ENCODE assay signal across 10 mouse cellular contexts in the genomic region with DNA sequence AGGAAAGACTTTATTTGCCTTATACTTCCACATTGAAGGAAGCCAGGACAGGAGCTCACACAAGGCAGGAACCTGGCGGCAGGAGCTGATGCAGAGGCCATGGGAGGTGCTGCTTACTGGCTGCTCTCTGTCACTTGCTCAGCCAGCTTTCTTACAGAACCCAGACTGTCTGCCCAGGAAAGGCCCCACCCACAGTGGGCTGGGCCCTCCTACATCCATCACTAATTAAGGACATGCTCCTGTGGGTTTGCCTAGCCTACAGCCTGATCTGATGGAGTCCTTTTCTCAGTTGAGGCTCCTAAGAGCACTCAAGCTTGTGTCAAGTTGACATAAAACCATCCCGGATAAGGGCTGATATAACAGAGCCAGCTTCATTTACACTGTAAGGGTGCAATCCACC.
DNase-seq lines count a peak whose midpoint lies in the region; ATAC-seq and TF ChIP-seq lines count a peak whose summit lies in the region.
"Had no signal": no experiment of that assay in that cellular context is flagged by ENCODE, and none has a peak within 500 bp of the region (broad histone marks: within the 10 kb centered on the region; RNA-seq: fewer than 3 reads in every experiment).

No protein-coding gene starts in this region.

- H3K36me3 ChIP-seq in heart, embryonic 11.5 days (ENCODE audit: control insufficient read depth, insufficient read depth, low read length): no peaks in the 10 kb centered on the region
- H3K36me3 ChIP-seq in lung, embryonic 14.5 days (ENCODE audit: insufficient read depth): peaks cover 8% of the 10 kb centered on the region
- peaks cover 5% of the 10 kb centered on the region; the same call in 1 of the 2 replicates for H3K36me3 ChIP-seq in hindbrain, embryonic 16.5 days (ENCODE audit: control insufficient read depth, insufficient read depth, low read length)

- no peaks in the 10 kb centered on the region for H3K9me3 ChIP-seq in heart, embryonic 11.5 days (replicated peaks; ENCODE audit: control insufficient read depth, low read length)
- H3K9me3 ChIP-seq in lung, embryonic 14.5 days (ENCODE audit: low read depth, low read length): no peaks in the 10 kb centered on the region
- no peaks in the 10 kb centered on the region for H3K9me3 ChIP-seq in hindbrain, embryonic 16.5 days (ENCODE audit: control insufficient read depth, low read length)
- H3K9me3 ChIP-seq: limb, embryonic 12.5 days had no signal

- DNase-seq in heart, adult 8-10 months (ENCODE audit: low spot score): no peak
- DNase-seq in lung, embryonic 14.5 days: no peak
- DNase-seq in lung, adult 2 months: no peak
- DNase-seq in brain, adult 2 months (ENCODE audit: low read depth, low spot score): peak; percentile 35
- no peak for DNase-seq in cerebellum, postnatal 36 days
- DNase-seq in cerebellum, adult 9-11 months: no peak
- DNase-seq: thymus, adult 2 months had no signal

- H3K9ac ChIP-seq in heart, embryonic 11.5 days (ENCODE audit: low read depth, low read length): no peak overlapping the region
- no peak overlapping the region for H3K9ac ChIP-seq in lung, embryonic 14.5 days
- no peak overlapping the region for H3K9ac ChIP-seq in hindbrain, embryonic 16.5 days (ENCODE audit: low read depth, low read length)
- H3K9ac ChIP-seq: limb, embryonic 12.5 days had no signal

- no peak for TF ChIP-seq POLR2A in lung, adult 2 months (IDR thresholded peaks at IDR 0.05; ENCODE audit: borderline replicate concordance, extremely low read depth, low read depth, low read length)

- peaks cover 44% of the 10 kb centered on the region for H3K4me1 ChIP-seq in heart, embryonic 11.5 days (ENCODE audit: control insufficient read depth, insufficient read depth, low read length)
- peaks cover 28% of the 10 kb centered on the region for H3K4me1 ChIP-seq in lung, embryonic 14.5 days (ENCODE audit: insufficient read depth)
- H3K4me1 ChIP-seq in lung, adult 2 months (ENCODE audit: control insufficient read depth, insufficient read depth, low read length): peaks cover 17% of the 10 kb centered on the region
- H3K4me1 ChIP-seq in hindbrain, embryonic 16.5 days (ENCODE audit: control insufficient read depth, insufficient read depth, low read depth, low read length): peaks cover 14% of the 10 kb centered on the region

- WGBS in heart, embryonic 11.5 days (ENCODE audit: insufficient replicate concordance): 33% methylated on average over 2 of the region's 2 CpGs
- 33% methylated on average over 2 of the region's 2 CpGs for WGBS in lung, embryonic 14.5 days
- 44% methylated on average over 2 of the region's 2 CpGs for WGBS in lung, adult 2 months
- WGBS in hindbrain, embryonic 16.5 days: 55% methylated on average over 2 of the region's 2 CpGs

- no peaks in the 10 kb centered on the region for H3K27me3 ChIP-seq in heart, embryonic 11.5 days (ENCODE audit: control insufficient read depth, insufficient read depth, low read length)
- H3K27me3 ChIP-seq in lung, embryonic 14.5 days (ENCODE audit: insufficient read depth, low read length): no peaks in the 10 kb centered on the region
- H3K27me3 ChIP-seq in hindbrain, embryonic 16.5 days (replicated peaks; ENCODE audit: control insufficient read depth, insufficient read depth, low read length): no peaks in the 10 kb centered on the region
- H3K27me3 ChIP-seq: limb, embryonic 12.5 days had no signal

- no peak for ATAC-seq in heart, embryonic 11.5 days (replicated peaks; ENCODE audit: insufficient number of reproducible peaks, low FRiP score, low TSS enrichment)
- peak; percentile 23; the same call in 1 of the 2 replicates for ATAC-seq in lung, embryonic 14.5 days (ENCODE audit: insufficient read depth)
- ATAC-seq in hindbrain, embryonic 16.5 days: no peak

- TF ChIP-seq CTCF in lung, embryonic 14.5 days (IDR thresholded peaks at IDR 0.05; ENCODE audit: low read depth): no peak
- no peak for TF ChIP-seq CTCF in lung, adult 2 months (IDR thresholded peaks at IDR 0.05; ENCODE audit: insufficient read depth, low read length)

- H3K4me2 ChIP-seq in heart, embryonic 11.5 days: no peak overlapping the region
- no peak overlapping the region for H3K4me2 ChIP-seq in lung, embryonic 14.5 days
- H3K4me2 ChIP-seq in hindbrain, embryonic 16.5 days (ENCODE audit: low read length): no peak overlapping the region
- H3K4me2 ChIP-seq: limb, embryonic 12.5 days had no signal

- H3K27ac ChIP-seq in heart, embryonic 11.5 days (ENCODE audit: low read depth, low read length): peak overlapping the region; percentile 29; the same call in 1 of the 2 replicates
- H3K27ac ChIP-seq in lung, embryonic 14.5 days (ENCODE audit: low read depth): 0 out of 2 replicates have a peak overlapping the region, but pooled peaks have one; percentile 43
- 0 out of 2 replicates have a peak overlapping the region, but pooled peaks have one; percentile 29 for H3K27ac ChIP-seq in hindbrain, embryonic 16.5 days (ENCODE audit: low read depth, low read length)

- no peak overlapping the region for H3K4me3 ChIP-seq in heart, embryonic 11.5 days (ENCODE audit: low read depth, low read length)
- H3K4me3 ChIP-seq in lung, embryonic 14.5 days (ENCODE audit: low read depth, low read length): no peak overlapping the region
- no peak overlapping the region for H3K4me3 ChIP-seq in lung, adult 2 months (replicated peaks; ENCODE audit: extremely low read depth, low read depth, low read length)
- no peak overlapping the region for H3K4me3 ChIP-seq in hindbrain, embryonic 16.5 days (ENCODE audit: low read length)
- H3K4me3 ChIP-seq: limb, embryonic 12.5 days had no signal
